Mouse (Mus musculus) midbrain, embryonic 11.5 days (tissue): ENCODE results near the gene Etv6. TPM values are rescaled to one million over a fixed set of nuclear protein-coding genes. Genes with fewer than 3 reads are reported as not detected.

Experiments
- ATAC-seq: fragments of 200-750 bp; cut with Nextera tagmentation; 2 replicates; pipeline ENCODE4 v1.8.0; 2017; ENCODE audit warnings: moderate TSS enrichment, moderate library complexity; ENCODE audit not compliant: low FRiP score
- DNase-seq: peaks from one replicate; pipeline ENCODE4 v3.0.0; 2015; ENCODE audit warnings: low spot score; ENCODE audit errors: missing footprints
- H3K27ac ChIP-seq: fragments of 300-500 bp; sonication (generic); 2 replicates; pipeline ENCODE4 v1.5.1; 2014; ENCODE audit warnings: low read depth, low read length
- H3K27me3 ChIP-seq: fragments of 300-500 bp; sonication (generic); 2 replicates; pipeline ENCODE4 v1.6.1; 2014; ENCODE audit warnings: mild to moderate bottlenecking, low read length, moderate library complexity, mixed read lengths; ENCODE audit not compliant: control insufficient read depth, insufficient read depth
- H3K36me3 ChIP-seq: fragments of 300-500 bp; sonication (generic); 2 replicates; pipeline ENCODE4 v1.6.1; 2014; ENCODE audit warnings: mild to moderate bottlenecking, low read length, moderate library complexity, mixed read lengths; ENCODE audit not compliant: control insufficient read depth, insufficient read depth
- H3K4me1 ChIP-seq: fragments of 300-500 bp; sonication (generic); 2 replicates; pipeline ENCODE4 v1.6.1; 2014; ENCODE audit warnings: low read length; ENCODE audit not compliant: control insufficient read depth, insufficient read depth
- H3K4me2 ChIP-seq: fragments of 300-500 bp; sonication (generic); 2 replicates; pipeline ENCODE4 v1.6.1; 2014; ENCODE audit warnings: mild to moderate bottlenecking, moderate library complexity
- H3K4me3 ChIP-seq: fragments of 300-500 bp; sonication (generic); 2 replicates; pipeline ENCODE4 v1.5.1; 2014; ENCODE audit warnings: low read depth, low read length
- H3K9ac ChIP-seq: fragments of 300-500 bp; sonication (generic); 2 replicates; pipeline ENCODE4 v1.6.1; 2014; ENCODE audit warnings: low read length
- H3K9me3 ChIP-seq: fragments of 300-500 bp; sonication (generic); 2 replicates; pipeline ENCODE4 v1.6.1; 2016; ENCODE audit warnings: low read length; ENCODE audit not compliant: control insufficient read depth
- WGBS: fragments of 180-500 bp; shearing (Covaris S2); extraction: QIAGEN DNeasy Blood & Tissue Kit; methylation state at CpG from one replicate; pipeline ENCODE4 v1.1.7; 2014; 5-methylcytosine and 5-hydroxymethylcytosine counted together
- polyA plus RNA-seq: library from polyadenylated mRNA; unstranded; fragments of >200 nt; fragmentation: Nextera tagmentation; extraction: Ambion mirVana; gene quantifications from 2 replicates; pipeline ENCODE4 v1.2.1, GENCODE M21; 2014

The Etv6 gene
- polyA plus RNA-seq, 1 experiment from 2014 or later = 14.0 TPM

- 91% methylated on average over 2 of the region's 2 CpGs for WGBS
- no peak for DNase-seq
- Histone ChIP-seq H3K4me1 (no peaks in the 10 kb centered on the region), H3K9ac (no peak overlapping the region), H3K27me3 (no peaks in the 10 kb centered on the region), H3K36me3 (no peaks in the 10 kb centered on the region), H3K4me2 (no peak overlapping the region), H3K9me3 (no peaks in the 10 kb centered on the region), H3K4me3 (no peak overlapping the region), H3K27ac (no peak overlapping the region)
- ATAC-seq = no peak
Observed at GRCm38 (mm10) chr6:134026264-134026663, 9.2 kb upstream of the Etv6 start.

- ATAC-seq = no peak
- no peak overlapping the region for H3K4me2 ChIP-seq
- DNase-seq = no peak
- H3K27me3 ChIP-seq = no peaks in the 10 kb centered on the region
- H3K9ac ChIP-seq = no peak overlapping the region
- WGBS = 92% methylated on average over 4 of the region's 4 CpGs
- H3K36me3 ChIP-seq = no peaks in the 10 kb centered on the region
- H3K4me3 ChIP-seq = no peak overlapping the region
- H3K4me1 ChIP-seq = no peaks in the 10 kb centered on the region
- H3K9me3 ChIP-seq = no peaks in the 10 kb centered on the region
- H3K27ac ChIP-seq = no peak overlapping the region
Observed at GRCm38 (mm10) chr6:134027022-134027421, 8.5 kb upstream of the Etv6 start.

GRCm38 (mm10) chr6:134032451-134032850 lies 3.0 kb upstream of the Etv6 start:
- Histone ChIP-seq H3K9ac (no peak overlapping the region), H3K4me2 (no peak overlapping the region), H3K27ac (no peak overlapping the region), H3K27me3 (no peaks in the 10 kb centered on the region), H3K9me3 (no peaks in the 10 kb centered on the region), H3K36me3 (no peaks in the 10 kb centered on the region), H3K4me1 (peaks cover 9% of the 10 kb centered on the region), H3K4me3 (no peak overlapping the region)
- WGBS = 32% methylated on average over 7 of the region's 7 CpGs
- no peak for DNase-seq
- no peak for ATAC-seq

DNA sequence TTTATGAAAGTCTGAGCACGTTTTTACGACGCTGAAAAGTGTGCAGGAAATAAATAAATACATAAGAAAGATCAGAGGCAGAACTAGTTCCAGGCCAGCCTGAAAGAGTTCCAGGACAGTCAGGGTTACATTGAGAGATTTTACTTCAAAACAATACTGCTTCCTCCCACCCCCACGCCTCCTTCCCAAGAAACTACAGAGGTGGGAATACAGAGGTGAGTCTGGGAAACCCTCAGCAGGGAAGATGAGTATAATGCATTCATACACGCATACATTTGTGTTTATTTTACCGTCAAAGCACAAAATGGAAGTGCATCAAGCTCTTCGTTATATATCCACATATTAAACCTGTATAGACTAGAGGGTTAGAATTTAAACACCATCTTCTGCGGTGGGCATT lies 1.1 kb upstream of the Etv6 start:
- H3K27me3 ChIP-seq = no peaks in the 10 kb centered on the region
- no peak for DNase-seq
- peak; percentile 1 for ATAC-seq

DNA sequence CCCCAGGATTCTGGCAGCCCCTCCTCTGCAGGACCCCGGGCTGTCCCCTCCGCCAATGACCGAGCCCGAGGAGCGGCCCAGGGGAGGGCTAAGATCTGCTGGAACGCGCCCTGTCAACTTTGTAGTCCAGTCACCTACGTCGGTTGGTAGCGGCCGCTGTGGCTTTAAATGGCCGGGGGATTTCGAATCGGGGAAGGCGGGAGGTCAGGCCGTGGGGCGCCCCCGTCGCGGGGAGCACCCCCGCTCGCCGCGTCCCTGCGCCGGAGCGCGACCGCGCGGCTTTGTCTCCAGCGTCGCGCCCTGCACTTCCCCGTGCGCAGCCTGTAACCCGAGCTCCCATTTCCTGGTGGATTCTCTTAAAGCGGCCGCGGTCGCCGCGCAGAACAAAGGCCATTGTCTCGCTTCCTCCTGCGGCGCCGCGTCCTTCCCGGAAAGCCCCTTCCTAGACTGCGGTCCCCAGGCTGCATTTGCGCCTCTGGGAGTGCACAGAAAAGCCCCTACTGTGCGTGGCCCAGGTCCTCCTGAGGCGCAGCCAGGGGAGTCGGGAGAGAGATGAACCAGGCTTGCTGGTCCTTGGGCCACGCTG lies 503 bp upstream of the Etv6 start:
- H3K4me2 ChIP-seq = peak overlapping the region; percentile 65
- DNase-seq (peak; percentile 99), ATAC-seq (peak; percentile 96)
- no peaks in the 10 kb centered on the region for H3K9me3 ChIP-seq
- H3K4me1 ChIP-seq = peaks cover 25% of the 10 kb centered on the region
- no peaks in the 10 kb centered on the region for H3K36me3 ChIP-seq
- peak overlapping the region; percentile 100 for H3K27ac ChIP-seq
- H3K27me3 ChIP-seq = no peaks in the 10 kb centered on the region
- peak overlapping the region; percentile 70 for H3K4me3 ChIP-seq
- under 1% methylated on average over 49 of the region's 55 CpGs for WGBS
- peak overlapping the region; percentile 99 for H3K9ac ChIP-seq

More for the DNA sequence above, 1.1 kb upstream of the Etv6 start:
- Histone ChIP-seq H3K4me1 (peaks cover 25% of the 10 kb centered on the region), H3K36me3 (no peaks in the 10 kb centered on the region), H3K27ac (peak overlapping the region; percentile 100), H3K9me3 (no peaks in the 10 kb centered on the region), H3K4me2 (peak overlapping the region; percentile 65), H3K9ac (peak overlapping the region; percentile 99), H3K4me3 (peak overlapping the region; percentile 70)
- WGBS = 2% methylated on average over 8 of the region's 8 CpGs

- Histone ChIP-seq H3K9ac (peak overlapping the region; percentile 99), H3K4me2 (peak overlapping the region; percentile 65), H3K27me3 (no peaks in the 10 kb centered on the region), H3K36me3 (no peaks in the 10 kb centered on the region), H3K4me1 (peaks cover 25% of the 10 kb centered on the region), H3K9me3 (no peaks in the 10 kb centered on the region), H3K4me3 (peak overlapping the region; percentile 70), H3K27ac (peak overlapping the region; percentile 100)
- WGBS = 0% methylated on average over 6 of the region's 8 CpGs
- ATAC-seq = no peak
- peak; percentile 91 for DNase-seq
Observed at GRCm38 (mm10) chr6:134036491-134036911, 1.0 kb downstream of the Etv6 start.

DNA sequence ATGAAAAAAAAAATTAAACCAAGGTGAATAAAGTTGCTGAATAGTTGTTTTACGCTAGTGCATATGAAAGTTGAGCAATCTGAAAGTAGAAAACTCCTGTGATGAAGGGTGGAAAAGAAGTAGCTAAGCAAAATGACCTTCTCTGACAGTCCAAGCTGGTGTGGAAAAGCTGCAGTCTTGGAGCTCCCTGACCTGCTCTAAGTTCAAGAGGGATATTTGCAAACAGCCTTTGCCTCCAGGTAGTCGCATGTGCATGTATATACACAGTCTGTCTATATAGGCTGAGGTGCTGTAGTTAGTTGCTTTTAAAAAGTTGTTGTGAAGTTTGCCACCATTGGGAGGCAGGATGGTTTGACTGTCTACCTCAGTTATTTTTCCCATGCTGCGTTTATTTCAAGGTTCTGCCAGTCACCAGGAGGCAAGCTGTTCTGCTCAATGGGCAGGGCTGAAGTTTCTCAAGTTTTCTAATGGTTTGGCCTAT lies 1.5 kb downstream of the Etv6 start:
- 11% methylated on average over 3 of the region's 3 CpGs for WGBS
- DNase-seq = peak; percentile 90
- Histone ChIP-seq H3K4me1 (peaks cover 27% of the 10 kb centered on the region), H3K27me3 (no peaks in the 10 kb centered on the region), H3K4me2 (peak overlapping the region; percentile 65), H3K27ac (no peak overlapping the region), H3K36me3 (no peaks in the 10 kb centered on the region), H3K9me3 (no peaks in the 10 kb centered on the region), H3K4me3 (peak overlapping the region; percentile 70), H3K9ac (peak overlapping the region; percentile 99)
- no peak for ATAC-seq

GRCm38 (mm10) chr6:134037960-134038359 lies 2.5 kb downstream of the Etv6 start:
- no peaks in the 10 kb centered on the region for H3K27me3 ChIP-seq
- no peaks in the 10 kb centered on the region for H3K36me3 ChIP-seq
- H3K9me3 ChIP-seq = no peaks in the 10 kb centered on the region
- H3K27ac ChIP-seq = no peak overlapping the region
- H3K9ac ChIP-seq = peak overlapping the region; percentile 30; the same call in 1 of the 2 replicates
- H3K4me1 ChIP-seq = peaks cover 27% of the 10 kb centered on the region
- ATAC-seq (no peak), DNase-seq (no peak)
- H3K4me2 ChIP-seq = peak overlapping the region; percentile 65
- peak overlapping the region; percentile 70 for H3K4me3 ChIP-seq
- 24% methylated on average over 10 of the region's 10 CpGs for WGBS

DNA sequence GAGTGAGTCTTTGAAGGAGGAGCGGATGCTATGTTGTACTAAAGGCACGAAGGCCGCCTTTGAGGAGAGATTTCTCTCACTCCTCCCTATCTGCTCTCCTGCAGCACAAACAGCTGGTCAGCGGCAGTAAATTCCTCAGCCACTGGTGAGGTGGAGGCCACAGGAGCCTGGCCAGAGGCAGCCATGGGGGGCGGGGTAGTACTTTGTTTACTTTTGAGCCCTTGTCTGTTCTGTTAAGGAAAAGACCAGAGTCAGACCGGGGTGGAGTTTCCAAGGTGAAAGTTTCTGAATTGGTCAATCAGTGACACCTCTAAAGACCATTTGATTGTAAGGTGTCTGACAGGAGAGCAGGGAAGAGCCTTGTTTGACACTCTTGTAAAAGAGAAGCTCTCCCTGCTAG lies 3.4 kb downstream of the Etv6 start:
- DNase-seq (no peak), ATAC-seq (no peak)
- Histone ChIP-seq H3K27ac (no peak overlapping the region), H3K9me3 (no peaks in the 10 kb centered on the region), H3K27me3 (no peaks in the 10 kb centered on the region), H3K4me2 (peak overlapping the region; percentile 17; the same call in 1 of the 2 replicates), H3K4me1 (peaks cover 33% of the 10 kb centered on the region), H3K9ac (no peak overlapping the region), H3K4me3 (no peak overlapping the region), H3K36me3 (no peaks in the 10 kb centered on the region)
- 28% methylated on average over 6 of the region's 6 CpGs for WGBS
